Mouse (Mus musculus) heart, postnatal 10 days (tissue): ENCODE data around the gene Arhgef3. TPM values are rescaled to one million over a fixed set of nuclear protein-coding genes. Genes with fewer than 3 reads are reported as not detected.
A peak's percentile ranks its signal among the peaks of the same experiment; 100 is the strongest.

Experiments
- DNase-seq, 2 experiments: peaks; one replicate each; pipeline ENCODE4 v3.0.0; 2021
- intact Hi-C: fragments of 180-260 bp; cut with DNase I; formaldehyde crosslinking; loops from one replicate; pipeline ENCODE4 v1.15.1; 2025
- total RNA-seq, 2 experiments: library from RNA; stranded (reverse); gene quantifications; 2 replicates each; pipeline ENCODE4 v1.2.3; 2021

The Arhgef3 gene
- total RNA-seq, 2 experiments from 2014 or later, result 32.4 to 33.5 TPM

DNA sequence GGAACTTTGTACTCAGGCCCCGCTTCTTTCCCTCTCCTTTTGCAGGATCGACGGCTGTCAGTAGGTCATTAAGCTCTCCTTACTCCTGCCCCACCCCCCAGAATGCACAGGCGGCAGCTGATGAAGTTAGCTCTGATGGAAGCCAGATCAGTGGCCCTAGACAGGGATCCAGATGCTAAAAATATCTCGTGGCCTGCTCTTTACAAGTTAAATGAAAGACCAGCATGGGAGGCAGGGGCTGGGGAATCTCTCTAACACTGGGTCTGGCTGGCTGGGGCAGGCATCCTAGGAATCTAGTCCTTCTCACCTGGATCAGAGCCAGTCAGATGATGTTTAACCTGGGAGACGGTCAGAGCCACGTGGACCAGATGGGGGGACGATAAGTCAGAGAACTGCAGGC is 36.7 kb downstream of the Arhgef3 start:
- intact Hi-C loops, result loop anchor here (5.0 kb wide), 1 partner anchor 39 kb away; the partner anchor contains the start of gene Arhgef3
- peak; percentile 79 to 82 for DNase-seq

DNA sequence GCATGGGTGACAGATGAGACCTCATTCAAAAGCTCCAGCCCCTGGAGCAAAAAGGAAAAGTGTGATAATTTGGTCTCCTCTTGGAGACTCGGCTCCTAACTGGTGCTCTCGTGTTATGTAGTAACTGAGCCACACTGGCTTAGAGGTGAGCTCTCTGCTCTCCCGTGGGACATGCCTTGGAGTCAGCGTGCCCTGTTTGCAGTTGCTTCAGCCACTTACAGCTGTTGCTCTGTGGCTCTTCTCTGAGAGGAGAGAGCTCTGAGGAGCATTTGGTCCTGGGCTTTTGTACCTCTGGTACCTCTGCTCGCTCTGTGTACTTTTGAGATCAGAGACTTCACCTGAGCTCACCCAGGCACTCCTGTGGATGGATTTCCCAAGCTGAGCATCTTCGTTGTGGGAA is 40.4 kb downstream of the Arhgef3 start:
- DNase-seq, result no peak
- intact Hi-C loops, result no loop called here

DNA sequence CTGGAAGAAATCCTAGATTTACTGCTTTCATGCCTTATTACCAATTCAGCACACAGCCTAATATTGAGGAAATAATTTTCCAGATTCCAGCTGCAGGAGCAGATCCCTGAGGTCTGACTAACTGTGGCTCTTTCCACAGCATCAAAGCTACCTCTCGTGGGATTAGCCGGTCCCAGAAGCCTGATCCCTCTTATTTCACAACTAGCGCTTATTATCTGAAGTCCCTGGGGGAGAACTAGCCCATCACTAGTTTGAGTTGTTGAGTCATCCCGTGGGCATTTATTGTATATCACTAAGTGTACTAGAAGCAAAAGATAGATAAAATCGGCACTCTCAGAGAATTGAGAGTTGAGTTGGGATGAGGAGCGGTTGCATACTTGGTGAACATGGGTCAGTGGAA is 41.3 kb downstream of the Arhgef3 start:
- DNase-seq, result no peak
- intact Hi-C loops, result no loop called here

DNA sequence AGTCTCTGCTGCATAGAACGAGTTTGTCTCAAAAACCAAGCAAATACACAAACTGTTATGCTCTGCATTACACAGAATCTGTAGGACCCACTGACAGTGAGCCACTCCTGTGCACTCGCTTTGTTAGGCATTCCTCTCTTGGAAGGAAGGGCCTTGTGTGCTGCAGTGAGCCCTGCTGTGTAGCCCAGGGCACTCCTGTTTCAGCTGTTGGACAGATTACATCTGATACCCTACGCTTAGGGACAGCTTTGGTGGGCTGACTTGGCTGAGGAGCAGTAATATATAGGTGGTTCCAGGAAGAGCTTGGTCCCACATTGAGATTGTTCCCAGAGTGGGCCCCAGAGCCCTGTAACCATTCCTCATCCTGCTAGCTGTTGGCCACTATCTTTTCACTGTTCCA is 43.4 kb downstream of the Arhgef3 start:
- intact Hi-C loops, result no loop called here
- no peak for DNase-seq

DNA sequence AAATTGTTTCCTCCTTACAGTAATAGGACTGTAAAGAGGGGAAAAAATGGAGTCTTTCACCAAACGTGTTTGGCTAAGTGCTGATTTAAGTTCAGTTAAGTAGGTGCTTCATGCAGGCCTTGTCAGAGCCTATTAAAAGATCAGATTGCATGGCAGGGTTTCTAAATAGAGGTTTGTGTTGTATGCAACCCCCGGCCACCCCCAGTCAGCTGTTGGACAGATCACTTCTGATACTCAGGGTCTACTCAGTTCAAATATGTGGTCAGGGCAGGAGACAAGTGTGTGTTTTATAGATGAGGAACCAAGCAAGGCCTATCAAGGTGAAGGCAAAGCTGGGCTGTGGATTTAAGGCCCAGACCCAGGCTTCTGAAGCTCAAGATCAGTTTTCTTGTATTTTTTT is 44.1 kb downstream of the Arhgef3 start:
- DNase-seq, result no peak
- intact Hi-C loops, result no loop called here

DNA sequence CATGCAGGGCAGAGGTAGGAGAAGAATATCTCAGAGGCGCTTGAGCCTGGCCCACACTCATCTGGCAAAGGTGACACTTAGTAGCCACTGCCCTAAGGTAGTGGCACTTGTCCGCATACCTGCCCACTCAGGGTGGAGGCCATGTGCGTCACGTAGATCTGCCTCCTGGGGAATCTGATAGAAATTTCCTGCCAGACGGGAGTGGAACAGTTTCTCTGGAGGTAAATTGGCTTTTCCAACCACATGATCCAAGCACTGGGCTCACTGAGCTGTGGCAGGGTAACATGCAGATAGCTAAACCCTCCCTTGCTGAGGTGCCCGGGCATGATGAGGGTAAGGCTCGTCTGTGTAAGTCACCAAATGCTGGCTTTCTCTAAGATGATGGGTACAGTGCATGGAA is 46.1 kb downstream of the Arhgef3 start:
- intact Hi-C loops, result no loop called here
- no peak for DNase-seq

DNA sequence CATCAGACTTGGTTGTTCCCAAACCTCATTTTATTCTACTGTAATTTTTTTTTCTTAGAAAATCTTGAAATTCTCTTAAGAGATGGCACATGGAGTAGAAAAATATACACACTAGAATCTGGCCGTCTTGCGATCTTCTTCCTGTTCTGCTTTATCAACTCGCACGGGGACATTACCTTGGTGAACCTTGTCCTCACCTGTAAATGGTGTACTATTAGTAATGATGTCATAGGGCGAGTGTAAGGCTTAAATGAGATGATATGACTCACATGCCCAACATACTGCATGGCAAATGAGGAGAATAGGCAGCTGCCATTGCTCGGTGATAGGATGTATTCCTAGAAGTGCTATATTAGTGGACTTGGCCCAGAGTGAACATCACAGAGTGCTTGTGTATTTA is 49.9 kb downstream of the Arhgef3 start:
- intact Hi-C loops, result no loop called here
- DNase-seq, result no peak

DNA sequence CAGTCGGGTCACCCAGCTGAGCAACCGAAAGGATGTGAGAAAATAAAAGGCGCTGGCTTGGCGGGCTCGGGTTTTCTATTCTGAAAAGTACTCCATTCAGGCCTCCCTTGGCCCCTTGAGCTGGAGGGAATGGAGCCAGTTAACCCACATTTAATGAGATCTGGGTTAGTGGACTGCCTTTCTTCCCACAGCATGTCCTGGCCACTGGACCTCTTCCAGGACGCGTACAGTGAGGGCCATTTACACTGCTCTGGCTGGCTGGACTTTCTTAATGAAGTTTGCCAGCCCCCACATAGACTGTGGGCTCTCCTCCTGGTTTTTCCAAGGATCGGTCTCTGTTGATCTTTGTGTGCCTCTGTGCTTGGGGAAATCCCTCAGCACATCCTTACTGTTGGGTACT is 52.1 kb downstream of the Arhgef3 start:
- intact Hi-C loops, result no loop called here
- DNase-seq, result peak; percentile 45 to 55

DNA sequence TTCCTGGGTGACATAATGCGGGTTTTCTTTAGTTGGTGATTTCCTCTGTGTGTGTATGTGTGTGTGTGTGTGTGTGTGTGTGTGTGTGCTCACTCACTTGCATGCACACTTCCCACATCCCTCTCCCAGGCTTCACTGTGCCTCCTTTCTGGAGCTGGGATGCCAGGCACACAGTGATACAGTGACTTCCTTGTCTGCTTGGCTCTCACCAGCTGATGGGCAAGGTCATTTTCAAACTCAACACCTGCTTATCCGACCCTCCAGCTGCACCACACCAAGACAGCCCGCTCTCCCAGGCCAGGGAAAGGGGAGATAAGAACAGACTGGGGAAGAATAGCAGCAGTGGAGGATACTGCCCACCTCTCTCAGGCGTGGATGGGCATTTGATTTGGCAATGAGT is 52.5 kb downstream of the Arhgef3 start:
- no peak for DNase-seq
- intact Hi-C loops, result no loop called here

DNA sequence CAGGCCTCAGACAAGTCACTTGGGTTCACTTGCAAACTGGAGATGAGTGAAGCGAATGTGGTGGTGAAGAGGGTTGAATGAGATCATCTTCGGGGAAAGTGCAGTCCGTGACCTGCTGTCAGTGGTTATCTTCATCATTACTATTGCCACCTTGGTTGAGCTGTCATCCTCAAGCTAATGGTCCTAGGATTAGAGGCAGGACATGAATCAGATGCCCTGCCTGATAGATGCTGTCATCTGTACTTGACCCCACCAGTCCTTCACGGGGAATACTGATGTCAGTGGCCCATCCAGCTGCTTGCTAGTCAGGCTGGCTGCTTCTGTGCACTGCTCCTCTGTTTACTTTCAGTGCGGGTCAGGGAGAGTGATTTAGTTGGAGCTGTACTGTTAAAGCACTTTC is 53.7 kb downstream of the Arhgef3 start:
- no peak for DNase-seq
- intact Hi-C loops, result no loop called here

DNA sequence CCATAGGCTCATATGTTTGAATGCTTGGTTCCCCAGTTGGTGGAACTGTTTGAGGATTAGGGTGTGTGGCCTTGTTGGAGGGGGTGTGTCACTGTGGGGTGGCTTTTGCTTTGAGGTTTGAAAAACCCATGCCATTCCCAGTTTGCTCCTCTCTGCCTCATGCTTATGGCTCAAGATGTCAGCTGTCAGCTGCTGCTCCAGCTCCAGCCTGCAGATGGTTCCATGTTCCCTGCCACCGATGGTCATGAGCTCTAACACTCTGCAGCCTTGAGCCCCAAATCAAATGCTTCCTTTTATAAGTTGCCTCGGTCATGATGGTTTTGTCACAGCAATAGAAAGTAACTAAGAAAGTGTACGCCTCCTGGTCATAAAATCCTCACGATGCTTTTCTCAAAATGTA is 54.6 kb downstream of the Arhgef3 start:
- intact Hi-C loops, result no loop called here
- DNase-seq, result no peak

DNA sequence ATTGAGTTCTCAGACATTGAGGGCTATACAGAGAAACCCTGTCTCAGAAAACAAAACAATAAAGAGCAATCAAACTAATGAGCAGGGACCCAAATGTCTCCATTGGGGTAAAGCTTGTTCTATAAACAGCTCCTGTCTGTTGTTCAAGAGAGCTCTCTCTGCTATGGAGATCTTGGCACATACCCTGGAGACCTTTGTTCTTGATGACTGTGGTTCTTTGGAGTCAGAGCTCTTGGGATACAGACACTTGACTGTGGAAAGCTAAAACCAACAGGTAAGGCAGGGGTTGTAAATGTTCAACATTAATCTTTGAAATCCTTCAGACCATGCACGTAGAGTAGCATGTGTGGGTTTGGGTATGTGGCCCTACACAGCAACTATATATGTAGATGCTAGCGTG is 55.7 kb downstream of the Arhgef3 start:
- DNase-seq, result no peak
- intact Hi-C loops, result no loop called here

DNA sequence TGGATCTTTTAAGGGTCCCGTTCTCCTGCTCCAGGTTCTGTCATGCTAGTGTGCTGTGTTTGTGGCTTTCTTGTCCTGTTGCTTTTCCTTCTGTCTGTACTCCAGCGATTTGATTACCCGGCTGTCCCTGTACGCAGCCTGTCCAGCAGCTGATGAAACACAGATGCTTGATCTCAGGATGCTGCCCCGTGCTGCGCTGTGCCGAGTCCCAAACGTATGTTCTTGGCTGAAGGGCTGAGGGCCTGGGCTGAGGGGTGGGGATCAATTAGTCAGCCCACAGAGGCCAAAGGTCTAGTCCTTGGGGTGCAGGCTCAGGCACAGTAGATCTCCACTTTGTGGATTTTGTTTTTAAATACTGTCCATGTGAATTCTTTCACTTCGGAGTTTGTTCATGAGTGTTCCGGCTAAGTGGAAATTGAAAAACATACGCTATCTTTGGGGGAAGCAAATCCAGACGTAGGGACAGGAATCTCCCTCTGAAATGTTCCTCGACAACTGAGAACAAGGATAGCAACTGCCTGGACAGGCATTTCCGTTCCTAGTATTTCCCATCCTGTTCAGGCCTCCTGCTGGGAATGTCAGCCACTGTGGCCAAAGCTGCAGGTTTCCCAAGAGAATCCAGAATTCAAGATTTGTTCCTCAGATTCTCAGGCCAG is 56.6 kb downstream of the Arhgef3 start:
- intact Hi-C loops, result no loop called here
- DNase-seq, result peak; percentile 62 to 68

DNA sequence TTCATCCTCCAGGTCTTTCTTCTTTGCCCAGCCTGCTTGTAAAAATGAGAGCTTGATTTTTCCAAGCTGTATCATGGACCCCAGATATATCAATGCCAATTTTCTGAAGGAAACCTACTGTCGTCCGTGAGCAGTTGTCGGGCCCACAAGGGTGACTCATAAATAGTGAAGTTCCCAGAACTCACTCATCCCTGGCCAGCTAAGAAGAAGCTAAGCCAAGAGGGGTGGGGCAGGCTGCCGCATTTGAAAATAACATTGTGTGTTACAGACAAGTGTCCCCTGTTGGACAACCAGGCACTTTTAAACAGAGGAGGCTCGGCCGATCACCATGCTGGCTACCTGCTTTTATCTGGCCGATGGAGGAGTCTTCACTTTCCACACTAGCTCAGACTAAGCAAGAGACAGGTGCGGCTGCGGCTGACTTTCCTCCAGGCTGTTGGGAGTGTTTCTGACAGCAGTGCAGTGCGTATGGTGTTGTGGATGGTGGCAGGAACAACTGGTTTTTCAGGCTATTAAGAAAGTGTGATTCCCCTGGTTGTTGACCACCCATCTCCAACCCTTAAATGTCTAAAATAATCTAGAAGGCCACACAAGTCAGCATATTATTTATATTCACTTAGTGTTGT is 58.6 kb downstream of the Arhgef3 start:
- intact Hi-C loops, result no loop called here
- peak; percentile 84 to 86 for DNase-seq

DNA sequence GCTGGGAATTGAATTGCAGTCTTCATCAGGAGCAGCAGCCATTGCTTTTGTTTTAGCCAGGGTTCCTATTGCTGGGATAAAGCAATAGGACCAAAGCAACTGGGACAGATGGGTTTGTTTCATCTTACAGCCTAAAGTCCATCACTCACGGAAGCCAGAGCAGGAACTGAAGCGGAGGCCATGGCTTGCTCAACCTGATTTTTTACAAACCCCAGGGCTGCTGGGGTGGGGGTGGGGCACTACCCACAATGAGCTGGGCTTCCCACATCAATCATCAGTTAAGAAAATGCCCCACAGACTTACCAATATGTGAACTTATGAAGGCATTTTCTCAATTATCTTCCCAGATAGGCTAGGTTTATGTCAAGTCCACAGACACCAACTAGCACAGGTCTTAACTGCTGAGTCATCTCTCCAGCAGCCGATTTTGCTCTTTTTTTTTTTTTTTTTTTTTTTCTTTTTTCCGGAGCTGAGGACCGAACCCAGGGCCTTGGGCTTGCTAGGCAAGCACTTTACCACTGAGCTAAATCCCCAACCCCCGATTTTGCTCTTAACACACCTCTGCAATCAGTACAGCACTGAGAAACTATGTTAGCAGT is 59.6 kb downstream of the Arhgef3 start:
- intact Hi-C loops, result no loop called here
- no peak for DNase-seq

DNA sequence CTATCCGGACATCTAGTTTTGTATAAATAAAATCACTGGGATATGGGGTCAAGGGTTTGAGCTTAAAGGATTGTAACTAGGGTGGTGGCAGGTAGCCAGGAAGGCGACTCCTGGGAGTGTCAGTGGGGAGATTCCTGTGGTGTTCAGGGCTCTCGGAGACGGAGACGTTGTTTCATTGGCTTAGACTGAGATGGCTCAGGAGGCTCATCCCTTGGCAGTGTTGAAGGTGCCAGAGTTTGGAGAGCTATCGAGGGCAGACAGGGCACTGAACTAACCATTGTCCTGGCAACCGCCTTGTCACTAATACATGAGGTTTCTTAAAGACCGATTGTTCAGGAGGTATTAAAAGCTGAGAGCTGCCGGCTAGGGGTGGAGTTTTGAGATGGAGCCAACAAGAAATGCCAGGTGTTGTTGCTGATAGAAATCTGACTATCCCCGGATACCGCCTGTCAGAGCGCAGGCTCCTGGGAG is 60.2 kb downstream of the Arhgef3 start:
- intact Hi-C loops, result no loop called here
- DNase-seq, result peak; percentile 34 to 50

DNA sequence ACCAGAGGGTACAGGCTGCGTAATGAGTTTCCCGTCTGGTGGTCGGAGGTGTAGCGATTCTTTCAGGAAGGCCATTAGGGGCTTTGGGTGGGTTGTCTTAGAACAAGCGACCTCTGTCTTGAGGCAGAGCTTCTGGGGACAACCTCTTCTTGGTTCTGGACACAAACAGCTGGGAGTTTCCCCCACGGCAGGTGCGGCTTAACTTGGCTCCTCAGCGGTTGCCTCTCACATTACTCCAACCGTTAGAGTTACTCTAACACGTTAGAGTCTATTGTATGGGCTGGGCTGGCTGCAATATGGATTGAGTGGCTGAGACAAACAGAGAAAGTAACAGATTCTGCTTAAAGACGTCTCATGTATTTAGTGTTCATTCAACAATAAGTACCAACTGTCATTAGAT is 60.6 kb downstream of the Arhgef3 start:
- intact Hi-C loops, result no loop called here
- no peak for DNase-seq

DNA sequence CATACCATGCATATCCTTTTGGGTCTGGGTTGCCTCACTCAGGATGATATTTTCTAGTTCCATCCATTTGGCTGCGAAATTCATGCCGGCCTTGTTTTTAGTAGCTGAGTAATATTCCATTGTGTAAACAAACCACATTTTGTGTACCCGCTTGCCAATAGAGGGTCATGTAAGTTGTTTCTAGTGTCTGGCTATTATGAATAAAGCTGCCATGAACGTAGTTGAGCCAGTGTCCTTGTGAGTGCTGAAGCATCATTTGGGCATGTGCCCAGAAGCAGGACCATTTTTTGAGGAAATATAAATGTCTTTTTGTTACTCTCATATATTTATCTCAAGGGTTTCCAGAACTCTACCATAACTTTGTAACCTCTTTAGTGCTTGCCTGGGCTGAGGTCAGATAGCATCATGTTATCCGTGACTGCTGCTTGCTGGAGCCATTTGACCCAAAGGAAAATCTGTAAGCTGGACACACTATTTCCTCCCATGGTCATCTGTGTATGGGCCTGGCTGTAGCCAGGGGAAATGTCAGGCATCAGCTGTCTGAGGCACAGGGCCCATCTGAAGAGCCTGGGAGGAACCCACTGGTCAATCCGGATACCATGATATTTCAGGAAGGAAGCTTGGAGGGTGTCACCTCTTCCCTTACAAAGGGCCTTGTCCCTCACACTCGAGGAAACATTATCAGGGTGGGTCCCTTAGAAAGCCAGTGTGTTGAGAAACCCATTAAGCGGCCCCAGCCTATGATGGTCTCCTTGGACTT is 63.3 kb downstream of the Arhgef3 start:
- no peak for DNase-seq

DNA sequence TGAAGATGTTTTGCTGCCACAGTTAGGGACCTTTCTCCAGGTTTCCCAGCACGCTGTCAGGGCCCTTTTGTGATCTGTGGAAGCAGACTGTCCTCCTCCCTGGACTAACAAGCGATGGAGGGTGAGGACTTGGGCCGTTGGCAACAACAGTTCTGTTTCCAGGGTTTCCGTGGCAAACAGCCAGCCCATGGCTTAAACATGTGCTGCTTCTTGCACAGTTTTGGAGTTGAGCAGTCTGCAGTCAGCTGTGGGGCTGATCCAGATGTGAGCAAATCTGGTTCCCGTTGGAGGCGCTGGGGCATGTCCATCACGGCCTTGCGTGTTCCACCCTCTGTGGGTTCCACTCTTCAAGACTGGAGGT is 63.8 kb downstream of the Arhgef3 start:
- DNase-seq, result peak; percentile 95 to 96
- intact Hi-C loops, result loop anchor here (2.0 kb wide), 1 partner anchor 64 kb away; the partner anchor contains the start of gene Arhgef3

More for the DNA sequence above, 63.3 kb downstream of the Arhgef3 start:
- intact Hi-C loops, result loop anchor here (2.0 kb wide), 1 partner anchor 63 kb away; the partner anchor contains the start of gene Arhgef3

DNA sequence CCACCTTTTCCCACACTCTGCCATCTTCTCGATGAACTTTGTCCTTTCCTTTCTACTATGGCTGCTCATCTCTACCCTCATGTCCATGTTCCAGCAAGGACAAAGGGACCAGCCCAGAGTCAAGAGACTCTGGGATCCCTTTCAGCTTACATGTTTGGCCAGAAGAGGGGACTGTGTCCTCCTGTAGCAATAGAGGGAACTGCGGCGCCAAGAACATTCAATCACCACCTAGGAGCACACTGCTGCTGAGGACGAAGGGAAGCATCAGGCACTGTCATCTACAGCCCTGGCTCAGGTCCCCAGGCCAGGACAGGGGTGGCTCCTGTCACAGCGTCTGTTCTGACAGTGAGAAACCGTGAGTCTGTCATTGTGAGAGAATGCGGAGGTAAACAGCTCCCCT is 65.1 kb downstream of the Arhgef3 start:
- no peak for DNase-seq
- intact Hi-C loops, result loop anchor here (2.0 kb wide), 1 partner anchor 65 kb away; the partner anchor contains the start of gene Arhgef3

DNA sequence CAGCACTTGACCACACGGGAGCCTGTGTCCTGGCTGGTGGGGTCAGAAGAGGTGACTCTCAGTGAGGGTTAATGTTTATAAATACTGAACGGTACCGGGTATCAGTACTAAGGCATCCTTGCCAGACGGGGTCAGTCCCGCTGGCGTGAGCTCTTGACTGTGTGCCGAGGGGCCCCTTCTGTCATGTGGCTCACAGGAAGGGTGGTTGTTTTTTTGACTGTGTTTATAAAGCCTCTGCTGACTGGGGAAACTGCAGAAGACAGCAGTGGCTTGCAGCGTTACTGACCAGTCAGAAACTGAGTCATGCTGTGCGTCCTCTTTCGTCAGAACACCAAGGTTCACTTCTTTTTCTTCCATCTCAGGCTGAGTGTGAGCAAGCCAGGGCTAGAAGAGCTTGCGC is 67.4 kb downstream of the Arhgef3 start:
- peak; percentile 79 to 81 for DNase-seq
- intact Hi-C loops, result loop anchor here (1.0 to 2.0 kb wide), 3 partner anchors 37 to 151 kb away; partner anchors contain the start of gene Il17rd
